Mouse (Mus musculus): ENCODE data around the gene Pum1. TPM values are rescaled to one million over a fixed set of nuclear protein-coding genes. Genes with fewer than 3 reads are reported as not detected.

Pum1 gene
- polyA plus RNA-seq, 1 experiment from 2014 or later, result 49.6 TPM

DNA sequence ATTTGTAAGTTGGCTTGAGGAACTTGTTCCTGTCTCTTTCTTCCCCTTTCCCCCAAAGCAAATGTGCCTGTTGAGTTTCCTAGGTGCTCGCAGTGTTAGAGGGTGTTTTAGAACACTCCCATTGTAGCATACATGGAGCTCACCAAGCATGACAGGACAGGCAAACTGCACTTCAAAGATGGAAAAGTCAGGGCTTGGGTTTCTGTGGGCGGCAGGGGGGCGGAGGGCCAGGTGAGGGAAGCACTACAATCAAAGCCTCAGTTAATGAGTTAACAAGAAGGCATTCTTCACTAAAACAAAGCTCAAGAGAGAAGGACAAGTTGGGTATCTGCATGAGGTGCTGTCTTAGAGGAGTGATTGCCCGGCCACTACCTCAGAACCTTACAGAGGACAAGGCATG is 56.2 kb downstream of the Pum1 start:
- no peaks in the 10 kb centered on the region for H3K27me3 ChIP-seq
- ChIA-PET POLR2A (no interaction called here), CTCF (interaction anchor here (1.7 kb wide), 1 partner anchor 9 kb away, joined by 3 read pairs; no protein-coding TSS in a partner anchor)
- ATAC-seq, result no peak
- TF ChIP-seq CTCF (IDR thresholded peaks at IDR 0.05), result no peak
- in situ Hi-C loops (cut with MboI; ENCODE audit: low pct_unique_long_range_greater_than_20kb), result no loop called here
- DNase-seq (ENCODE audit: low read depth, low spot score), result no peak

DNA sequence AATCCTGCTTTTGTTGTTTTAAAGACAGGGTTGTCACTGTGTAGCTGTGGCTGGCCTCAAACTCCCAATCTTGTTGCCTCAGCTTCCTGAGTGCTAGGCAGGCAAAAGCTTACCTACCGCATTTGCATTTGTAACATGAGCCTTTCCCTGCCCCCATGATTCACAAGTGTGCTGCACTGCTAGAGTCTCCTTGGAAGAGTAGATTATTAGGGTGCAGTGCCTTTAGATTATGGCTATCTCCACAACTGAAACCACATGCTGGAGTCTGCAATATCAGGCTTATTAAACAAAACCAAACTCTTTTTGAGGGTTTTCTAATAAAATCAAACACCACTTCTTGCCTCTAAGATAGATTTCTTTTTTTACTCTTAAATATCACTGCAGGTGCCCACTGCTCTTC is 59.5 kb downstream of the Pum1 start:
- no peaks in the 10 kb centered on the region for H3K27me3 ChIP-seq
- in situ Hi-C loops (cut with MboI; ENCODE audit: low pct_unique_long_range_greater_than_20kb), result no loop called here
- CTCF ChIA-PET, result interaction anchor here (1.4 to 1.5 kb wide), 2 partner anchors 11 to 15 kb away, joined by 3 read pairs; no protein-coding TSS in a partner anchor
- no peak for ATAC-seq
- POLR2A ChIA-PET, result no interaction called here
- no peak for TF ChIP-seq CTCF (IDR thresholded peaks at IDR 0.05)
- DNase-seq (ENCODE audit: low read depth, low spot score), result no peak

DNA sequence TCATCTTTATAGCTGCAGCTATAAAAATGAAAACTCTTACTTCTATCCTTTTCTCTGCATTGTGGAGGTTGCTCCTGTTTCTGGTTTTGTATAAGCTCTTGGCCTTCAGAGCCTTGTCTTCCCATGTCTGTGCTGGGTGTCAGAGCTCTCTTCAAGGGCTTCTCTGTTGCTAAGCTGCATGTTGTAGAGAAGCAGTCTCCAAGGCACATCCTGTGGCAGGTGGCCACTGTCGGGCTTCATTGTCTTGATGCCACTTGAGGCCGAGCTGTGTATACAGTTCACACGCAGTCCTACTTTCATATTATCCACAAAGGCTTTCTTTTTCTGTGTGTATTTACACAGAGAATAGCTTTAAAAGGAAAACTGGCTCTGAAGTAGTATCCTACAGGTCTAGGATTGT is 63.0 kb downstream of the Pum1 start:
- TF ChIP-seq CTCF (IDR thresholded peaks at IDR 0.05), result no peak
- in situ Hi-C loops (cut with MboI; ENCODE audit: low pct_unique_long_range_greater_than_20kb), result no loop called here
- ATAC-seq, result no peak
- DNase-seq (ENCODE audit: low read depth, low spot score), result no peak
- POLR2A ChIA-PET, result interaction anchor here (0.7 kb wide), 1 partner anchor 16 kb away, joined by 3 read pairs; no protein-coding TSS in a partner anchor
- no peaks in the 10 kb centered on the region for H3K27me3 ChIP-seq
- CTCF ChIA-PET, result interaction anchor here (1.2 to 1.4 kb wide), 3 partner anchors 8 to 19 kb away, joined by 3 to 5 read pairs (median 4); no protein-coding TSS in a partner anchor

DNA sequence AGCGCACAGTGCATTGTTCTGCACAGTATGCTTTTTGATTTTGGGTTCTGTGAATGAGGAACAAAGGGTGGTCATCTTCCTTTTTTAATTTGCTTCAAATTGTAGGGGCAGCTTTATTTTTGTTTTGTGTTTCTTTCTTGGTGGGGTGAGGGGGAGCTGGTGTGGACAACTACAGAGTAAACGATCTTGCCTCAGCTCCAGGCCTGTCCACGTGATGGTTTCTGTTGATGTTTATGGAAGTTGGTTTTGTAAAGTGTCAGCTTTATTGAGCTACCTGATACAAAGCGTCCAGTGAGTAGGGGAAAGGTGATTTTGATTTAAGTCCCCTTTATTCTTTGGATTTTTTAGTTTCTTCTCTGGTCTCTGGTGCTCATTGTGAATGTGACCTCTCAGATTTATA is 72.8 kb downstream of the Pum1 start:
- DNase-seq (ENCODE audit: low read depth, low spot score), result no peak
- in situ Hi-C loops (cut with MboI; ENCODE audit: low pct_unique_long_range_greater_than_20kb), result no loop called here
- no peaks in the 10 kb centered on the region for H3K27me3 ChIP-seq
- TF ChIP-seq CTCF (IDR thresholded peaks at IDR 0.05), result no peak
- no peak for ATAC-seq
- ChIA-PET CTCF (interaction anchor here (1.2 kb wide), 1 partner anchor 16 kb away, joined by 3 read pairs; no protein-coding TSS in a partner anchor), POLR2A (no interaction called here)

DNA sequence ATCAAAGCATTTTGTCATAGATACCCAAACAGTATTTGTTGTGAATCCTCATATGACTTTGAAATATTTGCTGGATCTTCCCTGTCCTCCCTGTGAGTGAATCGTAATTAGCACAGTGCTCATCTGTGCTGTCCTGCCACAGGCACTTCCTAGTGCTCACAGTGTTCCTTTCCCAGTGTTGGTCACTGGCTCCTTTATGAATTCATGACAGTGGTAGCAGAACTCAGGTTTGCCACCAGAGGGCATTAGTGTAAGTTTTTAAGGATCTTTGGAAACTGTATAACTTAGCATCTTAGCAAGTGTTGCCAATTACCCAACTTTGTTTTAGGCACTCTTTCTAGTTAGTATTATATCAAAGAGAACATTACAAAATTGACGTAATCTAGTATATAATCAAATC is 75.4 kb downstream of the Pum1 start:
- POLR2A ChIA-PET, result no interaction called here

DNA sequence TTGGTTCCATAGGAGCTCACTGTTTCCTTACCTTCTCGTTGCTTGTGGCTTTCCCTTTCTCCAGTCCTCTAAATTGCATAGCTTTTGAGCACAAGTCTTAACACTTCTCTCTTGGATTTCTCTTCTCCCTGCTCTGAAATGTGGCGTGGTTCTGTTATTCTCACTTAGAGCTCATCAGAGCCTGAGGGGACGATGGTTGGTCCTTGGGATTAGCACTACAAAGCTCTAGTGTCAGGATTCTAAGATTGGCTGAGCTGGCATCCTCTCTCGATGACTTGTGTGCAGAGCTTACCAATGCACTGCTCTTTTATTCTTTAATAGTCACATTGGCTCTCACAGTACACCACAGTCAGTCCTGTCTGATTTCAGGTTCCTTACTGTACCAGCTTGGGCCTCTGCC is 80.9 kb downstream of the Pum1 start:
- ATAC-seq, result no peak
- TF ChIP-seq CTCF (IDR thresholded peaks at IDR 0.05), result no peak
- DNase-seq (ENCODE audit: low read depth, low spot score), result no peak
- CTCF ChIA-PET, result interaction anchor here (1.2 to 1.6 kb wide), 2 partner anchors 14 to 18 kb away, joined by 3 read pairs; no protein-coding TSS in a partner anchor
- in situ Hi-C loops (cut with MboI; ENCODE audit: low pct_unique_long_range_greater_than_20kb), result no loop called here
- no peaks in the 10 kb centered on the region for H3K27me3 ChIP-seq
- POLR2A ChIA-PET, result no interaction called here

More for the DNA sequence above, 75.4 kb downstream of the Pum1 start:
- DNase-seq (ENCODE audit: low read depth, low spot score) (peak; percentile 34), ATAC-seq (no peak)
- in situ Hi-C loops (cut with MboI; ENCODE audit: low pct_unique_long_range_greater_than_20kb), result no loop called here
- CTCF ChIA-PET, result interaction anchor here (0.9 to 1.5 kb wide), 2 partner anchors 13 to 15 kb away, joined by 3 to 5 read pairs; no protein-coding TSS in a partner anchor
- peak; percentile 68 for TF ChIP-seq CTCF (IDR thresholded peaks at IDR 0.05)
- H3K27me3 ChIP-seq, result no peaks in the 10 kb centered on the region

DNA sequence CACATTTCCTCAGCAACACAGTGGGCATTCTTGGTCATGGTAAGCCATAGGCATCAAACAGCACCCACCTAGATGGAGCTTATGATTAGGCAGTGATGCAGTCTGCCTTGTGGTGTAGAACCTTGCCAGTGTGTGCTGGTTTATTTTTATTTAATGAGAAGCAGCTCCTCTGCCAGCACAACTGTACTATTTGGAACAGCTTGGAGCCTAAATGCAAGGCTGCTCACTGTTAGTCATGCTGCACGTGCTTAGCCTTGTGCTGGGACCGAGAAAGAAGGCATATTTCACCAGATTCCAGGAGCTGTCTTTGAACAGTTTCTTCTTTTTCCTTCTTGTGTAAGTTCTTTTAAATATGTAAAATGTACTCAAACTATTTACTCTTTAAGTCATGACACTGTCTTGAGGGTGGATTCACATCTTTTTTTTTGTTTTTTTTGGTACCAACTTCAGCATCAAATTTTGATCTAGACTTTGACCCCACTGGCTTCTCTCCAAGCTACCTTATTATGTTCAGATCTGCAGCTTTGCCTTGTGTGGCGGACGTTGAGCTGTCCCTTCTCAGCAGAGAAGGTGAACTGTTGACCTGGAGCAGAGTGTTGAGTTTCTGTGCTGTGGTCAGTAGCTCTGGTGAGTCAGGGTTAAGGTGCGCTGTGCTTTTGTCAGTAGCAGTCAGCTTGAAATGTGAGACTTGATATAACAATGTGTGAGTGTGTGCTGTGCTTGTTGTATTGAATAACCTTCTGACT is 82.6 kb downstream of the Pum1 start:
- ChIA-PET CTCF (interaction anchor here (0.7 to 1.6 kb wide), 6 partner anchors 16 to 116 kb away, joined by 3 to 4 read pairs (median 3); no protein-coding TSS in a partner anchor), POLR2A (interaction anchor here (0.6 kb wide), 1 partner anchor 46 kb away, joined by 5 read pairs; no protein-coding TSS in a partner anchor)
- no peak for TF ChIP-seq CTCF (IDR thresholded peaks at IDR 0.05)
- in situ Hi-C loops (cut with MboI; ENCODE audit: low pct_unique_long_range_greater_than_20kb), result no loop called here
- no peak for DNase-seq (ENCODE audit: low read depth, low spot score)
- ATAC-seq, result peak; percentile 90
- no peaks in the 10 kb centered on the region for H3K27me3 ChIP-seq

DNA sequence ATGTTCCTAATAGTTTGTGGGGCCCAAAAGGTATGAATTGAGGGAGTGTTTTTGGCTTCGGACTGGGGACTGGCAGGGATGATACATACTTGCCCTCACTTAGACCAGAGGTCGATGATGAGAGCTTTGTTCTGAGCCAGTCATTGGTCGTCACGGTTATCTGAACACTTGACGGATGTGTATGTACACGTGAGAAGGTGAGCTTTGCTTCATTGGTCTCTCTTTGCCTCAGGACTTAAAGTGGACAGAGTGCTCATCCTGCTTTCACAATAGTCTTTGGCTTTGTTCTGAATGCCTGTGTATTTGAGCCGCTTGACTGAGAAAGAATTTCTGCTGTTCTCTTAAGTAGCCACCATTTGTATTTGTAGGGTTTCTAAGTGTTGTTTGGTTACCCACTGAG is 86.4 kb downstream of the Pum1 start:
- CTCF ChIA-PET, result no interaction called here
- TF ChIP-seq CTCF (IDR thresholded peaks at IDR 0.05), result no peak
- DNase-seq (ENCODE audit: low read depth, low spot score) (peak; percentile 82), ATAC-seq (peak; percentile 66)
- POLR2A ChIA-PET, result interaction anchor here (0.6 kb wide), 1 partner anchor 57 kb away, joined by 4 read pairs; no protein-coding TSS in a partner anchor
- H3K27me3 ChIP-seq, result no peaks in the 10 kb centered on the region
- in situ Hi-C loops (cut with MboI; ENCODE audit: low pct_unique_long_range_greater_than_20kb), result no loop called here

DNA sequence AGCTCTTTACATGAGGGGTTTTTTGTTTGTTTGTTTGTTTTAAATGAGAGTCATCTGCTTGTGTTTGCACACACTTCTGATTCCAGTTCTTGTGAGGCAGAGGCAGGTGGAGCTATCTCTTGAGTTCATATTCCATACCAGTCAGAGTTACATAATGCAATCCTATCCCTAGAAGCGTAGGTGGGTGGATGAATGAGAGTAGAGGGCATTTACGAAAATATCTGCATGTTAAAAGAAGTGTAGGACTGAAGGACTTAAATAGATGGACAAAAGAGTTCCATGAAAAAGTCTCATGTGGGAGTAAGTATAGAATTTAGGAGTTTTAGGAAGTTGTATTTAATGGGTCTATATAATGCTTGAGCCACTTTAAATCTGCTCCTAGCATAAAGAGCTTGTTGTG is 88.8 kb downstream of the Pum1 start:
- POLR2A ChIA-PET, result interaction anchor here (0.6 kb wide), 1 partner anchor 12 kb away, joined by 3 read pairs; no protein-coding TSS in a partner anchor
- in situ Hi-C loops (cut with MboI; ENCODE audit: low pct_unique_long_range_greater_than_20kb), result no loop called here
- no peaks in the 10 kb centered on the region for H3K27me3 ChIP-seq
- ATAC-seq (no peak), DNase-seq (ENCODE audit: low read depth, low spot score) (no peak)
- CTCF ChIA-PET, result interaction anchor here (1.3 to 2.2 kb wide), 3 partner anchors 13 to 16 kb away, joined by 3 to 5 read pairs (median 4); no protein-coding TSS in a partner anchor
- no peak for TF ChIP-seq CTCF (IDR thresholded peaks at IDR 0.05)

DNA sequence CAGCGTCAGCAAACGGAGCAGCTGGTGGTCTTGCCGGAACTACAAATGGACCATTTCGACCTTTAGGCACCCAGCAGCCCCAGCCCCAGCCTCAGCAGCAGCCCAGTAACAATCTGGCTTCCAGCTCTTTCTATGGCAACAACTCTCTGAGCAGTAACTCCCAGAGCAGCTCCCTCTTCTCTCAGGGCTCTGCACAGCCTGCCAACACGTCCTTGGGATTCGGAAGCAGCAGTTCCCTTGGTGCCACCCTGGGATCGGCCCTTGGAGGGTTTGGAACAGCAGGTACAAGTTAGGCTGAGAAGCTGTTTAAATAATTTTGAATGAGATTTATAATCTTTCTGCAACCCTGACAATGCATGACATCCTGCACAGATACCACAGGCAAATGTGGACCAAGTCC is 89.5 kb downstream of the Pum1 start:
- ChIA-PET POLR2A (interaction anchor here (0.6 kb wide), 1 partner anchor 11 kb away, joined by 3 read pairs; no protein-coding TSS in a partner anchor), CTCF (interaction anchor here (0.9 to 2.2 kb wide), 3 partner anchors 12 to 20 kb away, joined by 3 to 5 read pairs (median 4); no protein-coding TSS in a partner anchor)
- no peak for TF ChIP-seq CTCF (IDR thresholded peaks at IDR 0.05)
- DNase-seq (ENCODE audit: low read depth, low spot score) (no peak), ATAC-seq (no peak)
- no peaks in the 10 kb centered on the region for H3K27me3 ChIP-seq
- in situ Hi-C loops (cut with MboI; ENCODE audit: low pct_unique_long_range_greater_than_20kb), result no loop called here

DNA sequence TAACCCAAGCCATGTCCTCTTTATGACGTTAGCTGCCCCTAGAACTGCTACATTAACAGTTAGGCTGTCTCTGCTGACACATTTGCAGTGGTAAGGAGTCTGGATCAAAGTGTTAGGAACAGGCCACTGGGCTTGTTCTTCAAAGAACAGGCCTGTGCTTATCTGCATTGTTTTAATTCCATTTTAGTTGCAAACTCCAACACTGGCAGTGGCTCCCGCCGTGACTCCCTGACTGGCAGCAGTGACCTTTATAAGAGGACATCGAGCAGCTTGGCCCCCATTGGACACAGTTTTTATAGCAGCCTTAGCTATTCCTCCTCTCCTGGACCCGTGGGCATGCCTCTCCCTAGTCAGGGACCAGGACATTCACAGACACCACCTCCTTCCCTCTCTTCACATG is 90.6 kb downstream of the Pum1 start:
- ChIA-PET CTCF (interaction anchor here (0.9 kb wide), 1 partner anchor 19 kb away, joined by 3 read pairs; no protein-coding TSS in a partner anchor), POLR2A (interaction anchor here (0.7 kb wide), 1 partner anchor 85 kb away, joined by 3 read pairs; no protein-coding TSS in a partner anchor)
- TF ChIP-seq CTCF (IDR thresholded peaks at IDR 0.05), result no peak
- ATAC-seq, result no peak
- no peak for DNase-seq (ENCODE audit: low read depth, low spot score)
- in situ Hi-C loops (cut with MboI; ENCODE audit: low pct_unique_long_range_greater_than_20kb), result no loop called here
- H3K27me3 ChIP-seq, result no peaks in the 10 kb centered on the region

Data from Patski (cell line).